Mouse (Mus musculus) ovary, postnatal 36 days (tissue): ENCODE data around the gene Mad1l1.
A peak's percentile ranks its signal among the peaks of the same experiment; 100 is the strongest.

ENCODE experiments used
- DNase-seq: peaks from one replicate; pipeline ENCODE4 v3.0.0; 2022; ENCODE audit warnings: low spot score, mixed read lengths

Mad1l1 gene

GRCm38 (mm10) chr5:140258633-140259032, 62.7 kb downstream of the Mad1l1 start:
- no peak for DNase-seq

- DNase-seq = no peak
These were observed 63.3 kb downstream of the Mad1l1 start for GRCm38 (mm10) chr5:140258035-140258434.

- no peak for DNase-seq
These were observed 63.9 kb downstream of the Mad1l1 start for GRCm38 (mm10) chr5:140257439-140257838.

GRCm38 (mm10) chr5:140256685-140257084, 64.7 kb downstream of the Mad1l1 start:
- DNase-seq = no peak

GRCm38 (mm10) chr5:140255265-140255664, 66.1 kb downstream of the Mad1l1 start:
- no peak for DNase-seq

GRCm38 (mm10) chr5:140254656-140255055, 66.7 kb downstream of the Mad1l1 start:
- DNase-seq = no peak

- DNase-seq = no peak
These were observed 69.4 kb downstream of the Mad1l1 start for GRCm38 (mm10) chr5:140251989-140252388.

GRCm38 (mm10) chr5:140250370-140250769, 71.0 kb downstream of the Mad1l1 start:
- DNase-seq = no peak

GRCm38 (mm10) chr5:140249359-140250062, 71.8 kb downstream of the Mad1l1 start:
- DNase-seq = no peak

GRCm38 (mm10) chr5:140248101-140248500, 73.3 kb downstream of the Mad1l1 start:
- DNase-seq = no peak

- DNase-seq = no peak
These were observed 81.1 kb downstream of the Mad1l1 start for GRCm38 (mm10) chr5:140240235-140240634.

GRCm38 (mm10) chr5:140238880-140239279, 82.5 kb downstream of the Mad1l1 start:
- no peak for DNase-seq

GRCm38 (mm10) chr5:140230818-140231217, 90.5 kb downstream of the Mad1l1 start:
- no peak for DNase-seq

- DNase-seq = no peak
These were observed 93.0 kb downstream of the Mad1l1 start for GRCm38 (mm10) chr5:140228306-140228705.

GRCm38 (mm10) chr5:140226871-140227270, 94.5 kb downstream of the Mad1l1 start:
- DNase-seq = no peak

- DNase-seq = no peak
These were observed 95.5 kb downstream of the Mad1l1 start for GRCm38 (mm10) chr5:140225881-140226280.

GRCm38 (mm10) chr5:140225103-140225502, 96.2 kb downstream of the Mad1l1 start:
- no peak for DNase-seq

GRCm38 (mm10) chr5:140223070-140224053, 98.0 kb downstream of the Mad1l1 start:
- DNase-seq = no peak

GRCm38 (mm10) chr5:140221016-140221650, 100.2 kb downstream of the Mad1l1 start:
- DNase-seq = peak; percentile 84

- DNase-seq = no peak
These were observed 102.1 kb downstream of the Mad1l1 start for GRCm38 (mm10) chr5:140219252-140219651.

GRCm38 (mm10) chr5:140217900-140218299, 103.5 kb downstream of the Mad1l1 start:
- peak; percentile 69 for DNase-seq

- DNase-seq = no peak
These were observed 104.3 kb downstream of the Mad1l1 start for GRCm38 (mm10) chr5:140217083-140217482.
